Mouse (Mus musculus): Measurements from ENCODE around the gene Ppp4r1. TPM values are rescaled to one million over a fixed set of nuclear protein-coding genes. Genes with fewer than 3 reads are reported as not detected.

The Ppp4r1 gene
- polyA plus RNA-seq, 1 experiment from 2014 or later, result 45.2 TPM

- Histone ChIP-seq H3K36me3 (no peaks in the 10 kb centered on the region), H3K27ac (replicated peaks) (no peak overlapping the region), H3K4me1 (peaks cover 3% of the 10 kb centered on the region; the same call in 1 of the 2 replicates), H3K9me3 (no peaks in the 10 kb centered on the region), H3K4me2 (replicated peaks) (no peak overlapping the region), H3K4me3 (no peak overlapping the region), H3K9ac (replicated peaks) (no peak overlapping the region), H3K27me3 (no peaks in the 10 kb centered on the region)
- WGBS, result 90% methylated on average over 13 of the region's 13 CpGs
- ATAC-seq (replicated peaks), result 0 out of 2 replicates have a peak, but pooled peaks have one; percentile 16
These were observed 11.9 kb downstream of the Ppp4r1 start for GRCm38 (mm10) chr17:65794096-65794850.

- Histone ChIP-seq H3K4me2 (replicated peaks) (no peak overlapping the region), H3K9me3 (no peaks in the 10 kb centered on the region), H3K4me1 (peaks cover 5% of the 10 kb centered on the region; the same call in 1 of the 2 replicates), H3K36me3 (no peaks in the 10 kb centered on the region), H3K9ac (replicated peaks) (no peak overlapping the region), H3K27me3 (no peaks in the 10 kb centered on the region), H3K4me3 (no peak overlapping the region), H3K27ac (replicated peaks) (no peak overlapping the region)
- no peak for ATAC-seq (replicated peaks)
- 76% methylated on average over 7 of the region's 7 CpGs for WGBS
These were observed 13.7 kb downstream of the Ppp4r1 start for GRCm38 (mm10) chr17:65796056-65796455.

- Histone ChIP-seq H3K9ac (replicated peaks) (no peak overlapping the region), H3K9me3 (no peaks in the 10 kb centered on the region), H3K4me3 (no peak overlapping the region), H3K27ac (replicated peaks) (no peak overlapping the region), H3K4me2 (replicated peaks) (no peak overlapping the region), H3K4me1 (0 out of 2 replicates have a peak, but pooled peaks cover 5% of the 10 kb centered on the region), H3K27me3 (no peaks in the 10 kb centered on the region), H3K36me3 (no peaks in the 10 kb centered on the region)
- no peak for ATAC-seq (replicated peaks)
- 73% methylated on average over 4 of the region's 4 CpGs for WGBS
These were observed 16.1 kb downstream of the Ppp4r1 start for GRCm38 (mm10) chr17:65798446-65798845.

- WGBS, result 93% methylated on average over 1 of the region's 1 CpGs
- H3K27me3 ChIP-seq, result no peaks in the 10 kb centered on the region
- H3K36me3 ChIP-seq, result 0 out of 2 replicates have a peak, but pooled peaks cover 5% of the 10 kb centered on the region
- no peak overlapping the region for H3K4me3 ChIP-seq
- H3K9me3 ChIP-seq, result no peaks in the 10 kb centered on the region
- no peak for ATAC-seq (replicated peaks)
- no peak overlapping the region for H3K4me2 ChIP-seq (replicated peaks)
- no peak overlapping the region for H3K9ac ChIP-seq (replicated peaks)
- 0 out of 2 replicates have a peak, but pooled peaks cover 5% of the 10 kb centered on the region for H3K4me1 ChIP-seq
- H3K27ac ChIP-seq (replicated peaks), result no peak overlapping the region
These were observed 17.0 kb downstream of the Ppp4r1 start for GRCm38 (mm10) chr17:65799353-65799752.

- ATAC-seq (replicated peaks), result no peak
- 88% methylated on average over 6 of the region's 6 CpGs for WGBS
These were observed 18.1 kb downstream of the Ppp4r1 start for GRCm38 (mm10) chr17:65800451-65800850.

GRCm38 (mm10) chr17:65802026-65802425 is 19.7 kb downstream of the Ppp4r1 start:
- Histone ChIP-seq H3K9me3 (no peaks in the 10 kb centered on the region), H3K4me3 (no peak overlapping the region), H3K4me1 (0 out of 2 replicates have a peak, but pooled peaks cover 2% of the 10 kb centered on the region), H3K27ac (replicated peaks) (no peak overlapping the region), H3K36me3 (peaks cover 10% of the 10 kb centered on the region), H3K4me2 (replicated peaks) (no peak overlapping the region), H3K27me3 (no peaks in the 10 kb centered on the region), H3K9ac (replicated peaks) (no peak overlapping the region)
- WGBS, result 83% methylated on average over 4 of the region's 4 CpGs
- no peak for ATAC-seq (replicated peaks)

More at GRCm38 (mm10) chr17:65800451-65800850, 18.1 kb downstream of the Ppp4r1 start:
- H3K4me3 ChIP-seq, result no peak overlapping the region
- no peak overlapping the region for H3K9ac ChIP-seq (replicated peaks)
- H3K4me2 ChIP-seq (replicated peaks), result no peak overlapping the region
- peaks cover 10% of the 10 kb centered on the region for H3K36me3 ChIP-seq
- 0 out of 2 replicates have a peak, but pooled peaks cover 5% of the 10 kb centered on the region for H3K4me1 ChIP-seq
- H3K27me3 ChIP-seq, result no peaks in the 10 kb centered on the region
- H3K9me3 ChIP-seq, result no peaks in the 10 kb centered on the region
- H3K27ac ChIP-seq (replicated peaks), result no peak overlapping the region

- H3K4me1 ChIP-seq, result no peaks in the 10 kb centered on the region
- H3K4me3 ChIP-seq, result no peak overlapping the region
- WGBS, result 77% methylated on average over 4 of the region's 4 CpGs
These were observed 23.6 kb downstream of the Ppp4r1 start for GRCm38 (mm10) chr17:65805966-65806365.

GRCm38 (mm10) chr17:65806416-65806815 is 24.0 kb downstream of the Ppp4r1 start:
- H3K9ac ChIP-seq (replicated peaks), result no peak overlapping the region
- no peak for ATAC-seq (replicated peaks)
- no peak overlapping the region for H3K4me2 ChIP-seq (replicated peaks)
- H3K27me3 ChIP-seq, result no peaks in the 10 kb centered on the region
- H3K4me1 ChIP-seq, result no peaks in the 10 kb centered on the region
- peaks cover 23% of the 10 kb centered on the region for H3K36me3 ChIP-seq
- no peaks in the 10 kb centered on the region for H3K9me3 ChIP-seq
- H3K27ac ChIP-seq (replicated peaks), result no peak overlapping the region
- WGBS, result 88% methylated on average over 2 of the region's 2 CpGs
- H3K4me3 ChIP-seq, result no peak overlapping the region

More at GRCm38 (mm10) chr17:65805966-65806365, 23.6 kb downstream of the Ppp4r1 start:
- H3K36me3 ChIP-seq, result peaks cover 19% of the 10 kb centered on the region
- H3K9me3 ChIP-seq, result no peaks in the 10 kb centered on the region
- no peak overlapping the region for H3K9ac ChIP-seq (replicated peaks)
- no peak overlapping the region for H3K4me2 ChIP-seq (replicated peaks)
- no peaks in the 10 kb centered on the region for H3K27me3 ChIP-seq
- no peak for ATAC-seq (replicated peaks)
- no peak overlapping the region for H3K27ac ChIP-seq (replicated peaks)

GRCm38 (mm10) chr17:65811032-65811431 is 28.7 kb downstream of the Ppp4r1 start:
- Histone ChIP-seq H3K4me1 (no peaks in the 10 kb centered on the region), H3K4me3 (no peak overlapping the region), H3K9ac (replicated peaks) (no peak overlapping the region), H3K36me3 (peaks cover 50% of the 10 kb centered on the region), H3K9me3 (no peaks in the 10 kb centered on the region), H3K27me3 (no peaks in the 10 kb centered on the region), H3K4me2 (replicated peaks) (no peak overlapping the region), H3K27ac (replicated peaks) (no peak overlapping the region)
- ATAC-seq (replicated peaks), result no peak
- 88% methylated on average over 5 of the region's 5 CpGs for WGBS

GRCm38 (mm10) chr17:65813763-65814162 is 31.4 kb downstream of the Ppp4r1 start:
- Histone ChIP-seq H3K27me3 (no peaks in the 10 kb centered on the region), H3K36me3 (peaks cover 71% of the 10 kb centered on the region), H3K4me1 (no peaks in the 10 kb centered on the region), H3K4me3 (no peak overlapping the region), H3K9me3 (no peaks in the 10 kb centered on the region), H3K9ac (replicated peaks) (no peak overlapping the region), H3K27ac (replicated peaks) (no peak overlapping the region), H3K4me2 (replicated peaks) (no peak overlapping the region)
- 94% methylated on average over 8 of the region's 8 CpGs for WGBS
- no peak for ATAC-seq (replicated peaks)

- no peak overlapping the region for H3K27ac ChIP-seq (replicated peaks)
- no peaks in the 10 kb centered on the region for H3K4me1 ChIP-seq
- no peak overlapping the region for H3K9ac ChIP-seq (replicated peaks)
- peaks cover 48% of the 10 kb centered on the region for H3K36me3 ChIP-seq
- ATAC-seq (replicated peaks), result no peak
- no peaks in the 10 kb centered on the region for H3K9me3 ChIP-seq
- H3K4me3 ChIP-seq, result no peak overlapping the region
- H3K27me3 ChIP-seq, result no peaks in the 10 kb centered on the region
- H3K4me2 ChIP-seq (replicated peaks), result no peak overlapping the region
- WGBS, result 74% methylated on average over 5 of the region's 5 CpGs
These were observed 37.8 kb downstream of the Ppp4r1 start for GRCm38 (mm10) chr17:65820197-65820596.

GRCm38 (mm10) chr17:65822423-65822822 is 40.0 kb downstream of the Ppp4r1 start:
- Histone ChIP-seq H3K9me3 (no peaks in the 10 kb centered on the region), H3K9ac (replicated peaks) (no peak overlapping the region), H3K27me3 (no peaks in the 10 kb centered on the region), H3K4me2 (replicated peaks) (no peak overlapping the region), H3K36me3 (peaks cover 32% of the 10 kb centered on the region), H3K4me3 (no peak overlapping the region), H3K27ac (replicated peaks) (no peak overlapping the region), H3K4me1 (no peaks in the 10 kb centered on the region)
- WGBS, result 92% methylated on average over 5 of the region's 5 CpGs
- no peak for ATAC-seq (replicated peaks)
